Mouse (Mus musculus) heart, embryonic 14.5 days (tissue): ENCODE data around the gene AI854703. TPM values are rescaled to one million over a fixed set of nuclear protein-coding genes. Genes with fewer than 3 reads are reported as not detected.

ENCODE experiments used
- ATAC-seq: fragments of 200-750 bp; cut with Nextera tagmentation; 2 replicates; pipeline ENCODE4 v1.8.0; 2017; ENCODE audit warnings: low read depth, moderate TSS enrichment; ENCODE audit not compliant: insufficient number of reproducible peaks, insufficient read depth, low FRiP score
- H3K27ac ChIP-seq, 2 experiments: fragments of 200-500 bp in 1 of 2; fragments of 300-500 bp in 1 of 2; sonication (generic) in 1 of 2; replicated peaks in 1 of 2; 2 replicates each; pipeline ENCODE4 v1.5.1; 2012 to 2014; ENCODE audit warnings: low read depth in 2 of 2, low read length in 2 of 2, control low read depth in 1 of 2, mild to moderate bottlenecking in 1 of 2, mixed read lengths in 1 of 2; ENCODE audit not compliant: control insufficient read depth in 1 of 2, insufficient read depth in 1 of 2
- H3K27me3 ChIP-seq: fragments of 300-500 bp; sonication (generic); 2 replicates; pipeline ENCODE4 v1.6.1; 2014; ENCODE audit warnings: mild to moderate bottlenecking, low read length, control low read depth; ENCODE audit not compliant: control insufficient read depth, insufficient read depth
- H3K36me3 ChIP-seq: fragments of 300-500 bp; sonication (generic); 2 replicates; pipeline ENCODE4 v1.6.1; 2014; ENCODE audit warnings: mild to moderate bottlenecking, control low read depth, low read length, mixed read lengths; ENCODE audit not compliant: control insufficient read depth, insufficient read depth
- H3K4me1 ChIP-seq, 2 experiments: fragments of 200-500 bp in 1 of 2; fragments of 300-500 bp in 1 of 2; sonication (generic) in 1 of 2; 2 replicates each; pipeline ENCODE4 v1.6.1; 2012 to 2014; ENCODE audit warnings: low read length in 2 of 2, control low read depth in 1 of 2, mixed read lengths in 1 of 2; ENCODE audit not compliant: control insufficient read depth in 2 of 2, insufficient read depth in 2 of 2
- H3K4me2 ChIP-seq: fragments of 300-500 bp; sonication (generic); 2 replicates; pipeline ENCODE4 v1.6.1; 2014; ENCODE audit warnings: mild to moderate bottlenecking, low read length
- H3K4me3 ChIP-seq, 2 experiments: fragments of 200-500 bp in 1 of 2; fragments of 300-500 bp in 1 of 2; sonication (generic) in 1 of 2; 2 replicates each; pipeline ENCODE4 v1.5.1; 2012 to 2014; ENCODE audit warnings: low read length in 2 of 2, mild to moderate bottlenecking in 2 of 2, control low read depth in 1 of 2, low read depth in 1 of 2, moderate library complexity in 1 of 2; ENCODE audit not compliant: control insufficient read depth in 1 of 2, insufficient read depth in 1 of 2
- H3K9ac ChIP-seq: fragments of 300-500 bp; sonication (generic); 2 replicates; pipeline ENCODE4 v1.6.1; 2014; ENCODE audit warnings: mild to moderate bottlenecking, low read length
- H3K9me3 ChIP-seq: fragments of 300-500 bp; sonication (generic); 2 replicates; pipeline ENCODE4 v1.6.1; 2016; ENCODE audit warnings: low read length, control low read depth; ENCODE audit not compliant: control insufficient read depth
- WGBS: fragments of 180-500 bp; shearing (Covaris S2); extraction: QIAGEN DNeasy Blood & Tissue Kit; methylation state at CpG from one replicate; pipeline ENCODE4 v1.1.7; 2014; 5-methylcytosine and 5-hydroxymethylcytosine counted together
- polyA plus RNA-seq: library from polyadenylated mRNA; unstranded; fragments of >200 nt; fragmentation: Nextera tagmentation; extraction: Ambion mirVana; gene quantifications from 2 replicates; pipeline ENCODE4 v1.2.1, GENCODE M21; 2014

Gene AI854703
- polyA plus RNA-seq, 1 experiment from 2014 or later: 1.1 TPM

DNA sequence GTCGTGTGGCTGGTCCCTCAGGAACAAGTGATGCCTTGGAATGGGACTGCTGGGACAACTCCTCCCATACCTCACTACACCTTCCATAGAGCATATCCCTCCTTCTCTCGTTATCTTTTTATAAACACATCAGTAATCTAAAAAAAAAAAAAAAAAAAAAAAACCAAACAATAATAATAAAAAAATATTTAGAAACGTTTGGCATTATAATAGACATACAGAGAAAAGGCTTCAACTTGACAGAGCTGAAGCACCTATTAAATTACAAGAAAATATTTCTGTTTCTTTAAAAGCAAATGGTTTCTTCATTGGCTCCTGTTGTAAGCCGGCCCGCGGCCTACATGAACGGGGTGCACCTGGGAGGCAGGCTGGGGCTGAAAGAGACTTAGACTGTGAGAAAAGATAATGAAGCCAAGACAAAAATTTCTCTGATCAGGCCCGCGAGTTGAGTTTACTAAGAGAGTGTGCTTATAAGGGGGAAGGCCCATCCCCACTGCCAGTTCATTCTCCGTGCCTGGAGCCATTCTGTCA, 48.9 kb downstream of the AI854703 start:
- Histone ChIP-seq H3K4me3 (peak overlapping the region; percentile 35 to 50), H3K36me3 (no peaks in the 10 kb centered on the region; the same call in 1 of the 2 replicates), H3K4me2 (peak overlapping the region; percentile 54), H3K27ac (0 out of 4 replicates have a peak overlapping the region, but pooled peaks have one; percentile 19 to 33), H3K4me1 (no peaks in the 10 kb centered on the region; a peak in 1 of 4 replicates), H3K27me3 (no peaks in the 10 kb centered on the region), H3K9me3 (no peaks in the 10 kb centered on the region), H3K9ac (peak overlapping the region; percentile 50)
- 44% methylated on average over 10 of the region's 10 CpGs for WGBS
- ATAC-seq: no peak

- 33% methylated on average over 13 of the region's 13 CpGs for WGBS
- H3K9me3 ChIP-seq: no peaks in the 10 kb centered on the region
- H3K36me3 ChIP-seq: no peaks in the 10 kb centered on the region; the same call in 1 of the 2 replicates
- no peak for ATAC-seq
- H3K27me3 ChIP-seq: no peaks in the 10 kb centered on the region
- no peaks in the 10 kb centered on the region; a peak in 1 of 4 replicates for H3K4me1 ChIP-seq
- H3K27ac ChIP-seq: peak within 1 kb of the TSS; percentile 19 to 44; a peak in 1 of 4 replicates
- peak within 1 kb of the TSS; percentile 60 for H3K9ac ChIP-seq
- H3K4me2 ChIP-seq: peak within 1 kb of the TSS; percentile 54
- H3K4me3 ChIP-seq: peak within 1 kb of the TSS; percentile 35 to 50
These were observed 49.6 kb downstream of the AI854703 start, which contains the start of gene Gimap9 for GRCm38 (mm10) chr6:48675931-48676859. TSS of gene Gimap9 (plus strand) at chr6:48676129.

DNA sequence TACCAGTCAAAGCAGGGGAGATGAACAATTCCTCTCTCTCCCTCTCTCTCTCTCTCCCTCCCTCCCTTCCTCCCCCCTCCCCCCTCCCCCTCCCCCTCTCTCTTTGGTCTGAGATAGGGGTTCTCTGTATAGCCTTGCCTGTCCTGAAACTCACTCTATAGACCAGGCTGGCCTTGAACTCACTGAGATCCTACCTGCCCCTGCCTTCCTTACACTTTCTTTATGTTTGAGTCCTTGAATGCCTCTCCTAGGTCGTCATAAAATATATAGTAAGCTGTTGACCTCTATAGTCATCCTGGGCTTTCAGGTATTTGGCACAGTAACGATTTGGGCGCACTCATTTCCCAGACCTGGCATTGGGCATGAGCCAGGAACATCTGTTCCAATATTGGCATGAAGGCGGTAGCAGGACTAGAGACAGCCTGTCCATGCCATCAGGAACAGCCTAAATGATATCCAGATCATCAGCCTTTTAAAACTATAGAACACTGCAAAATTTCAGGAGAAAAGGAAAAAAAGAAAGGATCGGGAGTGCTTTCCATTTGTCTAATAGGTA, 50.4 kb downstream of the AI854703 start:
- peak overlapping the region; percentile 54 for H3K4me2 ChIP-seq
- H3K4me3 ChIP-seq: peak overlapping the region in 1 of 2 experiments; percentile 35; a peak in 1 of 4 replicates
- no peaks in the 10 kb centered on the region for H3K9me3 ChIP-seq
- H3K36me3 ChIP-seq: no peaks in the 10 kb centered on the region; the same call in 1 of the 2 replicates
- H3K27me3 ChIP-seq: no peaks in the 10 kb centered on the region
- H3K27ac ChIP-seq: no peak overlapping the region
- no peak overlapping the region for H3K9ac ChIP-seq
- H3K4me1 ChIP-seq: no peaks in the 10 kb centered on the region; a peak in 1 of 4 replicates
- ATAC-seq: no peak
- 77% methylated on average over 5 of the region's 5 CpGs for WGBS

DNA sequence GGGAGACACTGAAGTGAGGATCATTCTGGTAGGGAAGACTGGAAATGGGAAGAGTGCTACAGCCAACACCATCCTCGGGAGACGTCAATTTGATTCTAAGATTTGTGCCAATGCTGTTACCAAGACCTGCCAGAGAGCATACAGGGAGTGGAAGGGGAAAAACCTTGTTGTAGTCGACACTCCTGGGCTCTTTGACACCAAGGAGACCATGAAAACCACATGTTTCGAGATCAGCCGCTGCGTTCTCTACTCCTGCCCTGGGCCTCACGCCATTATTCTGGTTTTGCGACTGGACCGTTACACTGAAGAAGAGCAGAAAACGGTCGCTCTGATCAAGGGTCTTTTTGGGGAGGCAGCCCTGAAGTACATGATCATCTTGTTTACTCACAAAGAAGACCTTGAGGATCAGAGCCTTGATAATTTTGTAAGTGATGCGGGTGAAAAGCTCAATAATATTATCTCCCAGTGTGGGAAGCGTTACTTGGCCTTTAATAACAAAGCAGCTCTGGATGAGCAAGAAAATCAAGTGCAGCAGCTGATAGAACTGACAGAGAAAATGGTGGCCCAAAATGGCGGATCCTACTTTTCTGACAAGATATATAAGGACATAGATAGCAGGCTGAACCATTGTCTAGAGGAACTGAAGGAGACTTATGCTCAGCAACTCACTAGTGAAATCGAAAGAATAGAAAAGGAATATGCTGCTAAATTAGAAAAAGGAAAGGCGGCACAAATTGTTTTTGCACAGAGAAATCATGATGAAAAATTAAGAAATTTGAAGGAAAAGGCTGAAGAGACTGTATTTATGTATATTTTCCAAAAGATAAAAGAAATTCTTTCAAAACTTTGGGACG, 51.2 kb downstream of the AI854703 start:
- Histone ChIP-seq H3K27ac (no peak overlapping the region), H3K4me2 (peak overlapping the region; percentile 54; the same call in 1 of the 2 replicates), H3K4me1 (no peaks in the 10 kb centered on the region; a peak in 1 of 4 replicates), H3K9ac (no peak overlapping the region), H3K4me3 (no peak overlapping the region), H3K9me3 (no peaks in the 10 kb centered on the region), H3K36me3 (no peaks in the 10 kb centered on the region; the same call in 1 of the 2 replicates), H3K27me3 (no peaks in the 10 kb centered on the region)
- ATAC-seq: no peak
- 88% methylated on average over 17 of the region's 17 CpGs for whole genome bisulfite sequencing

- Histone ChIP-seq H3K4me1 (no peaks in the 10 kb centered on the region; a peak in 1 of 4 replicates), H3K4me3 (no peak overlapping the region), H3K4me2 (no peak overlapping the region), H3K9ac (no peak overlapping the region), H3K9me3 (no peaks in the 10 kb centered on the region), H3K27ac (no peak overlapping the region), H3K36me3 (no peaks in the 10 kb centered on the region; the same call in 1 of the 2 replicates), H3K27me3 (no peaks in the 10 kb centered on the region)
- ATAC-seq: no peak
- WGBS: 71% methylated on average over 4 of the region's 4 CpGs
These were observed 51.8 kb downstream of the AI854703 start for GRCm38 (mm10) chr6:48678391-48678790.

DNA sequence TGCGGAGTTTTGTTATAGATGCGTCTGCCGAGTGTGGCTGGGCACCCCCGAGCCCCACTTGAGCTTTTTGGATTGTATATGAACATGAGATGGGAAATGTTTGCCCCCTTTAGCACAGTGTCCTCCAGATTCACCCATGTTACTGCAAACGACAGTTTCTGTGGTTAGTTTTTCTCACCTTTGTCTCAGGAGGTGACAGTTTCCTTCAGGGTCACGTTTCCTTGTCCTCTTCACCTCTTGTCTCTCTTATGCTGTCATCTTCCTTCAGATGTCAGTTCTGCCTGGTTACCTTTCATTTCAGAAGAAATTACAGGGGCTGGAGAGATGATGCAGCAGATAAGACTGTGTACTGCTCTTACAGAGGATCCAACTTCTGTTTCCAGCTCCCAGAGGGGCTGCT, 53.1 kb downstream of the AI854703 start:
- H3K9me3 ChIP-seq: no peaks in the 10 kb centered on the region
- no peak overlapping the region for H3K27ac ChIP-seq
- no peak overlapping the region for H3K9ac ChIP-seq
- no peak overlapping the region for H3K4me3 ChIP-seq
- ATAC-seq: no peak
- no peaks in the 10 kb centered on the region; a peak in 1 of 4 replicates for H3K4me1 ChIP-seq
- WGBS: 74% methylated on average over 6 of the region's 6 CpGs
- no peaks in the 10 kb centered on the region; the same call in 1 of the 2 replicates for H3K36me3 ChIP-seq
- H3K4me2 ChIP-seq: no peak overlapping the region
- H3K27me3 ChIP-seq: no peaks in the 10 kb centered on the region

DNA sequence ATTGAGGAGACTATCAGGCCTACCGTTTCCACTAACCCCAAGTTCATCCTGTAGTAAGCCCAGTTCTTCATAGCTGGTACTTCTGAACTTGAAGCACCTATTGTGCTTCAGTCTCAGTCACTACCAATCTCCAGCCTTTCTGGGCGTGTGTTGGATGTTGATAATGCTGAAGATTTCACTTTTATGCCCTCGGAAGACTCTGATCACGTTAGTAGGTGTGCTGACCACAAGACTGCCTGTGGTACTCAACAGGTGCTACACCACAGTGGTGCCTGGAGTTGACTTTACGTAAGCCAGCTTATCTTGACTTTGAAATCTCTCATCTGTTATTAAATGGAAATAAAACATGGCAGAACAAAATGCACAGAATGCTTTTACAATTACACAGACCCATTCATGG, 53.9 kb downstream of the AI854703 start:
- no peak for ATAC-seq
- WGBS: 70% methylated on average over 5 of the region's 5 CpGs
- Histone ChIP-seq H3K4me2 (no peak overlapping the region), H3K27ac (no peak overlapping the region), H3K4me1 (no peaks in the 10 kb centered on the region; a peak in 1 of 4 replicates), H3K9ac (no peak overlapping the region), H3K36me3 (no peaks in the 10 kb centered on the region; the same call in 1 of the 2 replicates), H3K4me3 (no peak overlapping the region), H3K27me3 (no peaks in the 10 kb centered on the region), H3K9me3 (no peaks in the 10 kb centered on the region)
